Mouse (Mus musculus): ENCODE measurements at regions not wholly inside any gene's neighbourhood (a gene's known extent, or its start where the extent isn't known, plus 50 kb on each side); places are given as distances from the start of the nearest gene placed in this dataset.

DNA sequence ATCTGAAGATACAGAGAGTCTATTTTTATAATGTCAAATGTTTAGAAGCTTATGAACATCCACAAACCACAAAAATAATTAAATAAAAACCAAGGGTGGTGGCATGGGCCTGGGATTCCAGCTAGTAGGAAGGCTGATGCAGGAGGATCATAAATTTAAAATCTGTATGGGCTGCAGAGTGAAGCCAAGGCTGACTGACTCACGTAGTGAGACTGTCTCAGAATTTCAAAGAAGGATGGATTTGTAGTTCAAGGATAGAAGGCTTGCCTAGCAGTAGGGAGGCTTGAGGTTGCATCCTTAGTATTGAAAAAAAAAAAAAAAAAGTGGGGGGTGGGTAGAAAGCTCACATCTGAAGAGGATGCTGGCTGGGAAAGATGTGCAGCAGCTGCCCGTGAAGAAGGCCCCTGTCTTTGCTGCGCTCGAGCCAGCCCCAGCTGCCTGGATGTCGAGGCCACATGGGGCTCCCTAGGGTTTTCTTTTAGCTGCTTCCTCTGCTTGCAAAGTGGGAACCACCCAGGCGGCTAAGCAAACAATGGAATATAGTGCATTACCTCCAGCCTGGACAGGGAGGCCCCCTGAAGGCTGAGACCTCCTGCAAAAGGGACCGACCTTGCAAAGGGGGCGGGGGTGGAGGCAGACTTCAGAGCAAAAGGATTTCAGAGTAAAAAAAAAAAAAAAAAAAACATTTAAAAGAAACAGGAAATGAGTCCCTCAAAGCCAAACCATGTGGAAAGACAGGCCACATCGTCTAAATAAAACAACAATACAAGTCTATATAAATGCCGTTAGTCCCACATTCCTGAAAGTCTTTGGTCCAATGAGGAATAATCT, 101.3 kb downstream of the Tmco5 start:
- ATAC-seq = no peak

DNA sequence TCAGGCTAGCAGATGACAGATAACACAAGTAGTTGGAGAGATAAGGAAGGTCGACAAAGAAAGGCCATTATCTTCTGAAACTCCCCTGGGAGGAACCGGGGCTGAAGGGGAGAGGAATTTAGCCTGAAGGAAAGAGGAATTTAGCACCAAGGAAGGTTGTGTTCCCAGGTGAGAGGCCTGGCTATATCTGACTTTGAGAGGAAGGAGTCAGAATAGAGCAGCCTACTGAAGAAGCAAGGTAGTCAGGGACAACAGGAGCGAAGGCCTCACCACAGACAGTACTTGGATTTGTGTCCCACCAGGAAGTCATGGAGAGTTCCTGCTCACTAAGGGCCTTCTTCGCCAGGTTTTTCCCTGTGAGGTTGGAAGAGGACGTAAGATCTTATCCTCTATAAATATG, 102.2 kb downstream of the Tmco5 start:
- ATAC-seq = no peak

DNA sequence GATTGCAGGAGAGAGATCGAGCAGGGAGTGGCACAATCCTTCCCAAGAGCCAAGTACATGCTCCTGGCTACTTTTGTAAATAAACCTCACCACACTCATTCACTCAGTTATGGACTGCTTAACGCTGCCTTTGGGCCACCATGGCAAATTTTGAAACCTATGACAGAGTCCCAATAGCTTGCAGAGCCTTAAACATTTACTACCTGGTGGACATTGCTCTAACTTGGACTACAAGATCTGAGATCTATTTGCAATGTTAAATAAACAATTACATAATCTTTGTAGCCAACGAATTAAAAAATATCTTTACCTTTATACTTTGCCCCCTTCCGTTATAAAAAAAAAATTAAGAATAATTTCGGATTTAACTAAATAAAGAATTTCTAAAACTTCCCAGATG, 104.9 kb downstream of the Tmco5 start:
- no peak for ATAC-seq

DNA sequence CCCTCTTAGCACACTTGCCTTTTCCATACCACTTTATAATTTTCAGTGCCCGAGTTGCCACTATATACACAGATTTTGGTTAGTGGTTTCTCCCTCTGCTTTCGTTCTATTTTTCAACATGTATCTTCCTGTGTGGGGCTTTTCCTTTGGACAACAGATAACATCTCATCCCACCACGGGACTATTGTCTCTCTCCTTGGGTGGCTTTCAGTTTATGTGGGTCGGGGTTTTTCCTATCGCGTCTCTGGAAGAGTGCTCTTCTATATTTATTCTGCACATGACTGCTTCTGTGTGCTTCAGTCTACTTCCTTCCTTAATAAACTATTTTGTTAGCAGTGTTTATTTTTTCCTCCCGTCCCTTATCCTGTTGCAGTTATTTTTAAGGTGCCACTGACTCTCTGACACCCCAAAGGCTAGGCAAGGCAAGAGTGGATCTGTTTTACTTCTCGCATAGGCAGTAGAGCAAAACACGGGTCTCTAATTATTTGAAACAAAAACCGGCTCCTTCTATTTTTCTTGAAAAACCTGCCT, 105.4 kb downstream of the Tmco5 start:
- ATAC-seq = no peak

DNA sequence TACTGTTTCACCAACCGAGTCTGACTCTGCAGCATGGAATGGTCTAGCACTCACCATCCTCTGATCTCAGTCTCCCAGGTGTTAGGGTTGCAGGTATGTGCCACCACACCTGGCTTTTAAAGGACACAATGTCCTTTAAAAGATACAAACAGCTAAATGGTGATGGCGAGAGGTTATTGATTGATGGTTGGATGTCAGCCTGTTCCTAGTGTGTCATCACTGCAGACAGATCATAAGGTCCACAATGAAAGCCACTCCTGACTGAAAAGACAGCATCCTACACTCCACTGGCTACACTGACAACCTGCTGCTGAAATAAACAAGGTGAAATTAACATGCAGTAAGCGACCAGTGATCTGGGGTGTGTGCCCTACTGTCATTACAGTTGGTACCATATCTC, 106.1 kb downstream of the Tmco5 start:
- no peak for ATAC-seq

DNA sequence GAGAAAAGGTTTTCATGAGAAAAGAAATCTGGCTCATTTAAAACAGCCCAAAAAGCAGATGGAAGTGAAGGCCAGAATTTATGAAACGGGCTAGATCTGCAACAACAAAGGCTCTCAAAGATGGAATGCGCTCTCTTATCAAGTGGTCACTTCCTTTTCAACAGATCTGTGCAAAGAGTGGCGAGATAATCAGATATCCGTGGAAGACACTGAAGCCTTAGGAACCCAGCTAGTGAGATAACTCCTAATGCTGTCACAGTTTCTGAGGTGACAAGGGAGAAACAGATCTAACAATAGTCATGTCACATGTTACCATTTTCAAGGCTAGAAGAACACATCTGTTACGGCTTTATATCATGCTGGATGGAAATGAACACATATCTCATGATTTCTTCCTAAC, 107.1 kb downstream of the Tmco5 start:
- no peak for ATAC-seq

DNA sequence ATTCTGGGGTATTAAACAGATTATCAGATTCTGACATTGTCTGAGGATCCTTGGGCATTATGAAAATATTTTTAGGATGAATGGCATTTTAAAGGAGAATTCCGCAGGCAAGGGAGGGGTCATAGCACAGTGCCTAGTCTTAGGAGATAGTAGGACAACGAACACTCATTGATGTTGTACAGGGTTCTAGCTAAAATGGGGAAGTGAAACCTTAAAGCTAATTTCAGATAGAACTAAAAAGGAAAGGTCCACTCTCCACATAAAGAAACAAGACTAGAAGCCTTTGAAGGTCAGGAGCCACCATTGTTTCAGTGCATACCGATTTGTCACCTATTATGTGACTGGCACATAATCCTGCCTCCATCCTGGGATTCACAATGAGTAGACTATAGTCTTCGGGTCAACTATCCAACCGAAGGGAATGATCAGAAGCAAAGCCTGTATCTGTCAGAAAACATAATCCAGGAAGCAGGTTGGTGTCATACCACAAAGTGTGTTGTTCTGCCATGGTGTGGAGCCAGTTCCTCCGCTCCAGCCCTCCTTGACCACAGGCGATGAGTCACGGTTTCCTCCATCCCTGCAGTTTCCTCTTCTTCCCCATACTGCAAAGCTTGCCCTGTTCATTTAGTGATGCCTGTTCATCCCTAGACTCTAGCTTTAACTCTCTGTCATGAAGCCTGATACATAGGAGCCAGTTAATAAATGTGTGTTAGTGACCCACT, 110.6 kb downstream of the Tmco5 start:
- no peak for ATAC-seq

DNA sequence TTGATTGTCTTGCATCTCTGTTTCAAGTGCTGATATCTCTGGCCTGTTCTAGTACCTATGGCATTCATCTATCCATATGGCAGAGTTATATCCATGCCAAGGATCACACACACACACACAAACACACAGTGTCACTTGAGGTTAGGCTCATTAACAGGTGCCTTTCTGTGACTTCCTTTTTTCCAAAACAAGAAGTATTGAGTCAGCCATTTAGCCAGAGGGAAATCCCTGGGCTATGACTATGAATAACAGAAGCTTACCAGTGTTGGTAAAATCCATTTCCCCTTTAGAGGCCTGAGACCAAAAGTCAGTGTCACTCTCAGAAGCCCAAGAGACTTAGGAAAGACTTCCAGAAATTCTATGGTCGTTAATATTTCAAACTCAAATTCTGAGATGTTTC, 111.6 kb downstream of the Tmco5 start:
- ATAC-seq = no peak

DNA sequence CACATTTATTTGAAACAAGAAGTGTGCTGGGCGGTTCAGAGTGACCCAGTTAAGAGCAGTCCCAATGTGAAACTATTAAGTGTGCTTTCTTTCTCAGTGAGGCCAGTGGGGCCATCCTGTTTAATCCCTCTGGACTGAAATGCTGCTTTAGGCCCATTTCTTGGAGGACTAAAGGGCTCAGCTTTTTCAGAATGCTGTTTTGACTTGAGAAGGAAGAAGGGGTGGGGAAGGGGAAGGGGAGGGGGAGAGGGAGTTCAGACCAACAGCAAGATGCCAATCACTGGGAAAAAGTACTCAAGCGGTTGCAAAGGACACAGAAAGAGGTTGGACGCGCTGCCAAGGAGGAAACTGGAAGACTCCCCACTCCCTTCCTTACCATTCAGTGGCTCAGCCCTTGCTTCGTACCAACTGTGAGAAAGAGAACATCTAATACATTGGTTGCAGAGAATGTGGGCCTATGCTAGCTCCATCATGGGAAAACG, 113.1 kb downstream of the Tmco5 start:
- ATAC-seq = no peak

DNA sequence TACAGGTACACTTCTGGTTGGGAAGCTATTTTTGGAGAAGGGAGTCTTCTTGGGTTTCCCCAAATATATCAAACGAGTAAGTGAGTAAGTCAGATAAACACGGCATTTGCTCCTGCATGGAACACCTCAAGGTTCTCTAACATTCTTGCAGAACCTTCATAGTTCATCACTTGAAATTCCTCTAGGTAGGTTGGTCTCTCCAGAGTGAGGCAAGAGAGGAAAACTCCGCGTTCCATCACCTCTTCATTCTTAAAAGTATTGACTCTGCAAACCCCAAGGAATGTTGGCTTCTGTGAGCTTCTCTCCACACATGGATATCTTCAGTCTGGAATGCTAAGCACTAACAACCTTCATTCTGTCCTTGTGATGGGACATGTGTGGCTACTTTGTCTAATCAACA, 115.2 kb downstream of the Tmco5 start:
- no peak for ATAC-seq

DNA sequence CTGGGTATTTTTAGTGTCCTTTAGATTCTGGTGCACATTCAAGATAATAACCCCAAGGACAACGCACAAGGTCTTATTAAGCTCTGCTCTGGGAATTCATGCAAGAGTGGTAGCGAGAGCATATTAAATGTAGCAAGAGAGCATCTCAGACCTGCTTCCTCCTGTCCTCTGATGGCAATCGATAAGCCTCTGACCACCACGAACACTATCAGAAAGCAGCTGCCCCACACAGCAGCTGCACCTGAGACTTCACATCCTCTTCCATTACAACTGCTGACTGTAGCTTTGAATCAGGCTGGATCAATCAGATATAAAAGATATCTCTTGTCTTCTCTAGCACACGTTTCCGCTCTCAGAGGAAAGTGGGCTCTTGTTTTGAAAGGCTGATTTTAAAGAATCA, 117.8 kb downstream of the Tmco5 start:
- ATAC-seq = no peak

DNA sequence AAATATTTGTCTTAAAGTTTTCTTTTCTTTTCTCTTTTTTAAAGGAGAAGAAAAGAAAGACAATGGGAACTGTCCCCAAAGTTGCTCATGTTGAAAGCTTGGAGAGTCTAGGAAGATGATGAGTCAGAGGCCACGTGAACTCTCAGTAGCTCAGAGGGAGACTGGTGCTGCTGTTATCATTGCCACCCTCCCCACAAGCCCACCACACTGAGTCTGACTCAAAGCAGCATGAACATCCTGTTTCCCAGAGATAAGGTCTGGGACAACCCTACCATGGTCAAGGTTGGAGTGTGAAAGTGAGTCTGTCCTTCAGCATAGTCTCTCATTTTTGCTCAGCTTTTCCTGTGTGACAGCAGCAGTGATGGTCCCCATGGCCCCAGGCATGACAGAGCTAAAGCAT, 120.3 kb downstream of the Tmco5 start:
- ATAC-seq = no peak

DNA sequence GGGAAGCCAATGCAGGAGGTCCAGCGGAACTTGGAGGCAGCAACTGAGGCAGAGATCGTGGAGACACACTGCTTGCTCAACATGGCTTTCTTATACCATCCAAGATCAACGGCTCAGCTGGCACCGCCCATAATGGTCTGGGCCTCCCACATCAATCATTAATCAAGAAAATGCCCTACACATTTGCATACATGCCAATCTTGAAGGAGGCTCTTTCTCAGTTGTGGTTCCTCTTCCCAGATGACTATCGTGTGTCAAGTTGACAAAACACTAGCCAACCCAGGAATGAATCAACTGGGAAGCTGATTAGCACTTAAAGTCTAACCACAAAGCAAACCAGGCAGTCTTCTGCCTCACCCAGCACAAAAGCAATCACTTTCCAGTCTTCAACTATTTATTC, 121.1 kb downstream of the Tmco5 start:
- ATAC-seq = no peak

DNA sequence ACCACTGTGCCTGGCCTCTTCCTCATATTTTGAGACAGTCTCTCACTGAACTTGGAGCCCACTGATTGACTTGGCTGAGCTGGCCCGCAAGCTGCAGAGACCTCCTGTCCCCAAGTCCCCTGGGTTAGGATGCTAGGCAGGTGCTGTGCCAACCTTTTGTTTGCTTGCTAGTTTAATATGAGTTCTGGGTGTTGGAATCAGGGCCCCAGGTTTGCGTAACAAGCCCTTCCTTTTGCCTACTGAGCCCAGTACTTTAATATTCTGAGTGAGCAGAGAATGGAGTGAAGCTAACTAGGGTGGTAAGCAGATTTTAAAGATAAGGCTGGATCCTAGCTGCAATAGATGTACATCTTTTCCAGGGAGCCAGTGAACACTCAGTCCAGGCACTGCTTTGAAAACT, 117.2 kb upstream of the Spred1 start:
- no peak for ATAC-seq

DNA sequence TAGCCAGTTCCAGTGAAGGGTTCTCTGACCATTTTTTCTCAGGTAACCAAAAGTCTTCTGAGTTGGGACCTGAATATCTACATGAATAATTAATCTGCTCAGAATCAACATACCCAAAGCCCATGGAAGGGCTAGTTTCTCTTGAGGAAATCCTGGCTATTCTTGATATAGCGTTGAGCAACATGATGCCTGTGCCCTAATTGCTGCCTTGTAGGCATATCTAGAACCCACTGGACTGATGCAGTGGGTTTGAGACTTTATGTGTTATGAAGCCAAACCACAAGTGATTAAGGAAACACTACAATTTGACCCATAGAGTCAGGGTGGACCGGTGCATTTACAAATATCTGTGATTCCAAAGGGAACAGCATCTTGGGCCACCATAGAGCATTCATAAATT, 114.3 kb upstream of the Spred1 start:
- ATAC-seq = no peak

DNA sequence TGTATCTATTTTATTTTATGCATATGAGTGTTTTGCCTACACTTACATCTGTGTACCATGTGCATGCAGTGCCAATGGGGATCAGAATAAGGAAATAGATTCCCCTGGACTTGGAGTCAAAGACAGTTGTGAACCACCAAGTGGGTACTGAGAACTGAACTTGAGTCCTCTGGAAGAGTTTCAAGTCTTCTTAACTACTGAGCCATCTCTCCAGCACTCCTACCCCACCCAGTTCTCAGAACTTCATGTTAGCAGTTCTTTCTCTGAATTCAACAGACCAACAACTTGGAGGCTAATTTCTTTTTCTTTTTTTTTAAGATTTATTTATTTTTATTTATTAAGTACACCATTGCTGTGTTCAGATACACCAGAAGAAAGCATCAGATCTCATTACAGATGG, 112.3 kb upstream of the Spred1 start:
- ATAC-seq = no peak

DNA sequence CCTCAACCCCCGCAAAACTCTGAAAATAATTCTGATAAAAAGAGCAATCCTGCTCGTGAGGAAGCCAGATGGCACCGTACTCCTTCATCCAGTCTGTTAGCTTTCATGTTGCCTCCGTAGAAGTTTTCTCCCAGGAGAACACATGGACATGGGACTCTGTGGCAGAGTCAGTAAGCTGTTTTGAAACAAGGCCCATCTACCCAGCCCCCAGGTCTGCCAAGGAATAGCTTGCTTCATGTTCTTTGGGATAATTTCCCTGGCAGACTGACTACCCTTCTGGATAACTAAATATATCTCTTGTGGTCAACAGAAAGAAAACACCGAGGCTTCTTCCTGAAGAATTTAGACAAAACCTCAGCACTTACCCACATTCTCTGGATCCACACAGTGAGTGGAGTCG, 111.2 kb upstream of the Spred1 start:
- no peak for ATAC-seq

DNA sequence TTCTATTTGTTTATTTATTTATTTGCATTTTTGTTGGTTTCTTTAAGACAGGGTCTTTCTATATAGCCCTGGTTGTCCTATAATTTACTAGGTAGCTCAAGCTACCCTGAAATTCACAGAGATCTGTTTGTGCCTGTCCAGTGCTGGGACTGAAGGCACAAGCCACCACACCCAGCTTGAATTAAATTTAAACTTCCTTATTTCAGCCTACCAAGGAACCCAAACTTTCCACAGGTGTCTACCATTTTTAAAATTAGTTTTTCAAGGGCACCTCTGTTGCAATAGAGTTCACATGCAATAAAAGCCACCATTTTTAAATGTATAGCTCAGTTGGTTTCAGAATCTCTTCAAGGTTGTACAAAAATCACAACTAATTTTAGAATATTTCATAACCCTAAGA, 110.2 kb upstream of the Spred1 start:
- no peak for ATAC-seq

DNA sequence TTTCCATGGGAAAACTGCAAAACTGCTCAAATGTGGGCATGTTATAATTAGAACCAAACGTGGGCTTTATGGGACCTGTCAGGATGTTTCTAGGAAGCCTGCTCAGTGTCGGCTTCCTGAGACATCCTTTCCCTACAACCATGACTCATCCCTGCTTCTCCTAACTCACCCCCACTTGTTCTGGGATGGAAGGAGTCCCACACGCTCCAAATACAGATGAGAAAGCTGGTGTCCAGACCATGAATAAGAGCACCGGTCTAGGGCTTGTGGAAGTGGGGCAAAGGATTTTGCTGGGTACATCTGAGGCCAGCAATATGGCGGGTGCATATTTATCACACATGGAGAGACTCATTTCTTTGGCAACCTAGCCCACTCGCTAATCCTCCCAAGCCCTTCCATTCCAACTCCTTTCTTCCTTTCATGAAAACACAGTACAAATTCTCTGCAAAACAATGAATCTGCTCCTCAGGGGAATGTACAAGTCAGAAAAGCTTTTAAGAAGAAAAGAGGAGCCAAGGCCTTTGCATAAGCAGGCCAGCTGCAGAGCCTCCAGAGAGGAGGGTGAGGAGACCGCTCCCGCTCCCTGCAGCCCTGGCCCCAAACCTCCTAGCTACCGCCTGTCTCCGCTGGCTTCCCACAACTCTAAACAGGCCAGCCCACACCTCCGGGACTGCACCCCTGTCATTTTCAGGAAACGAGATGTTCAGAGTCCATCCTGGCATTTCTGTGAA, 103.1 kb upstream of the Spred1 start:
- ATAC-seq = no peak

DNA sequence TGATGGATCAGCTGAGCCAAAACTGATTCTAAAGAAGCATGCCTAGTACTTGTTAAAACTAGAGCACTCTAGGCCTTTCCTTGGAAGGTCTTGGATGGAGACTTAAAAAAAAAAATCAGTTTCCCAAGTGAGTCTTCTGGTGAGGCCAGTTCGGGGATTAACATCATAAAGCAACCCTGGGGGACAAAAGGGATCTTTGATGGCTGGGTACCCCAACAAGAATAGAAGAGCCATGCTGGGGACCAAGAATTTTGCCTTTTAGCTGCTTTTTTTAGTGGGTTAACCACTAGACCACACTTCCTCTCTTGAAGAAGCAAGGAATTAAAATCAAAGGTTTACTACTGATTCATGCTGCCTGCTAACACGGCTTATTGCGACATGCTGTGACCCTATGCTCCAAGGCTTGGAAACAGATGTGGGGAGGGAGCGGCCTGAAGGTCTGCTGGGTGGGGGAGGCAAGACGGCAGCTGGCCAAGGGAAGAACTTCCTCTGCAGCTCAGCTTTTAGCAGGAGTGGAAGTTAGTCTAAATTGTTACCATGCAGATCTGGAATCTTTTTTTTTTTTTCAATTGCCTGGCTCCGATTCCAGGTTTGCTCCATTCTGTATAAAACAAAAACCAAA, 102.1 kb upstream of the Spred1 start:
- no peak for ATAC-seq

DNA sequence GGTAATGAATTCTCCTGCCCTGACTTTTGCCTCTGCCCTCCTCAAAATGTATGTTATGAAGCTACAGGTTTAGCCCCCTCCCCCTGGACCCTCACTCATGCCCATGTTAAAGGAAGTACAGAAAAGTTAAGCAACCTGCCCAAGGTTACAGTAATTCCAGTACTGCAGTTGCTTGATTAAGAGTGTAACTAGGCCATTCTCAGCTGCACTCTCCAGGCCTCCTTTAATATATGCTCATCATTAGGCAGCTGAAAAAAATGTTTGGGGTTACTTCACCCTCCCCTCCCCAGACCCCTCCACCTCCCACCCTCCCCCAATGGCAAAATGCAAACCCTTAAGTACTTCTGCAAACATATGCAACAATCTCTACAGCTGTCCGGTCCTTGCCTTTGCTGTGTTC, 101.6 kb upstream of the Spred1 start:
- ATAC-seq = no peak

DNA sequence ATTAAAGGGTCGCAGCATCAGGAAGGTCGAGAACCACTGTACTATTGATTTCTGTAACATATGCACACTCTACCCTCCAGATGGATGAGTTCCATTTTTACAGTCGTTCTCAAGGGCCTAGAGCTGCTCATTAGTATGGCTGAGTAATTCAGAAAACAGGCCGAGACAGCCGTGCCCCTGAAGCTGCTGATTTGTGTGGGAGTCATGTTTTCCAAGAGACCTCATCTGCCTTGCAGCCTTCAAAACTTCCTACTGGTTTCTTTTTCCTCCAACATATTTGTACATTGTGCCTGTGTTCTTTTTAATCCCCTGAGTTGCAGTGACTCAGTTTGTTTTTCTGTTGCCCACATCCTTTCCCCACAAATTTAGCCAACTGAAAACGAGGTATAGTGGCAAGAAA, 99.4 kb upstream of the Spred1 start:
- ATAC-seq = no peak

DNA sequence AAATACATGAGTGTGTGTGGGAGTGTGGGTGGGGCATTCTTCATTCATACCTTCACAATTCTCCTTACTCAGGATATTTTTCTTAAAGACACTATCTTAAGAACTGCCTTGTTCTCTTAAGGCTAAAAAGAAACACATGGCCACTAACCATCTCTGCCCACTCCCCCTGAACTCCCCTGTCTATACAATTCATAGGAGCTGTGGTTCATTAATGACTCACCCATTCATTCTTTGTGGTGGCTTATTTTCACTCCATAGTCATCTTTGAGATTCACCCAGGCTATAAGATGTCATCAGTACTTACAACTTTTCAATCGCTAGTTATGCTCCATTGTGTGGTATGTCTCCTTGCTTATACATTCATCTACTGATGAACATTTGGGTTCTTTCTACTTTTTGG, 97.7 kb upstream of the Spred1 start:
- ATAC-seq = no peak

All from activated CD4-positive, CD25-positive, alpha-beta regulatory T cell, adult 4 months (primary cell).